Mouse (Mus musculus) neural tube, embryonic 12.5 days (tissue): ENCODE measurements around the gene Aggf1. TPM values are rescaled to one million over a fixed set of nuclear protein-coding genes. Genes with fewer than 3 reads are reported as not detected.

ENCODE experiments used
- ATAC-seq: fragments of 200-750 bp; cut with Nextera tagmentation; 2 replicates; pipeline ENCODE4 v1.8.0; 2017; ENCODE audit warnings: low read depth, mild to moderate bottlenecking, moderate TSS enrichment, moderate library complexity; ENCODE audit not compliant: low FRiP score
- H3K27ac ChIP-seq: fragments of 300-500 bp; sonication (generic); 2 replicates; pipeline ENCODE4 v1.5.1; 2016
- H3K27me3 ChIP-seq: fragments of 300-500 bp; sonication (generic); replicated peaks from 2 replicates; pipeline ENCODE4 v1.6.1; 2016; ENCODE audit warnings: mild to moderate bottlenecking
- H3K36me3 ChIP-seq: fragments of 300-500 bp; sonication (generic); 2 replicates; pipeline ENCODE4 v1.6.1; 2016; ENCODE audit warnings: mild to moderate bottlenecking
- H3K4me1 ChIP-seq: fragments of 300-500 bp; sonication (generic); 2 replicates; pipeline ENCODE4 v1.6.1; 2016
- H3K4me2 ChIP-seq: fragments of 300-500 bp; sonication (generic); replicated peaks from 2 replicates; pipeline ENCODE4 v1.6.1; 2016; ENCODE audit warnings: mild to moderate bottlenecking
- H3K4me3 ChIP-seq: fragments of 300-500 bp; sonication (generic); 2 replicates; pipeline ENCODE4 v1.5.1; 2016
- H3K9ac ChIP-seq: fragments of 300-500 bp; sonication (generic); 2 replicates; pipeline ENCODE4 v1.6.1; 2016; ENCODE audit warnings: mild to moderate bottlenecking
- H3K9me3 ChIP-seq: fragments of 300-500 bp; sonication (generic); 2 replicates; pipeline ENCODE4 v1.6.1; 2016; ENCODE audit warnings: mild to moderate bottlenecking
- WGBS: fragments of 180-500 bp; shearing (Covaris S2); methylation state at CpG from one replicate; pipeline ENCODE4 v1.1.7; 2016; 5-methylcytosine and 5-hydroxymethylcytosine counted together
- polyA plus RNA-seq: library from polyadenylated mRNA; unstranded; fragments of >200 nt; fragmentation: Nextera tagmentation; extraction: Ambion mirVana; gene quantifications from 2 replicates; pipeline ENCODE4 v1.2.1, GENCODE M21; 2016

The Aggf1 gene
- polyA plus RNA-seq, 1 experiment from 2014 or later = 54.0 TPM

GRCm38 (mm10) chr13:95375554-95375914, 382 bp upstream of the Aggf1 start:
- no peak overlapping the region for H3K27ac ChIP-seq
- H3K4me1 ChIP-seq = peaks cover 13% of the 10 kb centered on the region
- H3K27me3 ChIP-seq = no peaks in the 10 kb centered on the region
- peak overlapping the region; percentile 100 for H3K4me3 ChIP-seq
- H3K36me3 ChIP-seq = peaks cover 6% of the 10 kb centered on the region
- no peaks in the 10 kb centered on the region for H3K9me3 ChIP-seq
- peak overlapping the region; percentile 96 for H3K4me2 ChIP-seq
- WGBS = 32% methylated on average over 6 of the region's 6 CpGs
- ATAC-seq = peak; percentile 48; the same call in 1 of the 2 replicates
- H3K9ac ChIP-seq = 0 out of 2 replicates have a peak overlapping the region, but pooled peaks have one; percentile 17

DNA sequence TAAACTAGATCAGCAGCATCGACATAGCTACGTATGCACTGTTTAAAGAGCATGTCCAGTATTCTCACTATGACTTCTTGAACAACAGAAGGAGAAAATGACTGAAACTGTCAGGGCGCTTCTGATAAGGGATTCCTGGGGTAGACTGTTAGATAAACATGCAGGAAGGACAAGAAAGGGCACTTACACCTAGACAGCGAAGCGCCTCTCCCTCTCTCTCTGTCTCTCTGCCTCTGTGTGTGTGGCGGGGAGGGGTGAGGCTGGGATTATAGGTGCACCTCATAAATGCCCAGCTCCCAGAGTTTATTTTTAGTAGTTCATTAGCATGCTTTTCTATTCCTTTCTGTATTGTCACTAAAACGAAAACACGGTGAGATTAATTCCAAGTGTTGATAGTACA, 8.8 kb downstream of the Aggf1 start:
- no peak overlapping the region for H3K4me3 ChIP-seq
- H3K27ac ChIP-seq = no peak overlapping the region
- H3K27me3 ChIP-seq = no peaks in the 10 kb centered on the region
- H3K4me2 ChIP-seq = no peak overlapping the region
- peaks cover 74% of the 10 kb centered on the region for H3K36me3 ChIP-seq
- H3K9me3 ChIP-seq = no peaks in the 10 kb centered on the region
- H3K9ac ChIP-seq = no peak overlapping the region
- no peak for ATAC-seq
- no peaks in the 10 kb centered on the region for H3K4me1 ChIP-seq
- WGBS = 95% methylated on average over 8 of the region's 8 CpGs

DNA sequence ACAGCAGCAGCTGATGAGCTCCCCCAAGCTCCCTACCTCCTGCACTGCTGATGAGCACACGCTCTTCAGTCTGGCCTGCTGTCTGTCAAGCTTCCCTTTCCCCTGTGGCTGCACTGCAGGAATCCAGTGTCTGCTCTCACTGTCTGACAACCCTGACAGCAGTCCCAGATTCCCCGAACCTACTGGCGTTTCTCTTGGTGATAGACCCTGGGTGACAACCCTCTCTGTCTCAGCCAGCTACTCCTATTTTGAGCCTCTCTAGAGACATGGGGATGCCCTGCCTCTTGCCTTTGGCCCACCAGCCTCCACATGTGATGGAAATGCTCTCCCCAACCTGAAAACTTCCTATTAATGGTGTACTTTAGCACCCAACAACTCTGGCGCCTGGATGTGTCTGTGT, 11.7 kb downstream of the Aggf1 start:
- Histone ChIP-seq H3K27ac (no peak overlapping the region), H3K36me3 (peaks cover 73% of the 10 kb centered on the region), H3K9ac (no peak overlapping the region), H3K27me3 (no peaks in the 10 kb centered on the region), H3K4me1 (no peaks in the 10 kb centered on the region), H3K4me3 (no peak overlapping the region), H3K4me2 (no peak overlapping the region), H3K9me3 (no peaks in the 10 kb centered on the region)
- ATAC-seq = no peak
- WGBS = 92% methylated on average over 4 of the region's 4 CpGs

GRCm38 (mm10) chr13:95358223-95358622, 16.9 kb downstream of the Aggf1 start:
- 90% methylated on average over 2 of the region's 2 CpGs for WGBS
- H3K27ac ChIP-seq = no peak overlapping the region
- H3K36me3 ChIP-seq = peaks cover 92% of the 10 kb centered on the region
- no peaks in the 10 kb centered on the region for H3K4me1 ChIP-seq
- H3K4me3 ChIP-seq = no peak overlapping the region
- H3K27me3 ChIP-seq = no peaks in the 10 kb centered on the region
- no peak overlapping the region for H3K9ac ChIP-seq
- no peak overlapping the region for H3K4me2 ChIP-seq
- H3K9me3 ChIP-seq = no peaks in the 10 kb centered on the region
- no peak for ATAC-seq

DNA sequence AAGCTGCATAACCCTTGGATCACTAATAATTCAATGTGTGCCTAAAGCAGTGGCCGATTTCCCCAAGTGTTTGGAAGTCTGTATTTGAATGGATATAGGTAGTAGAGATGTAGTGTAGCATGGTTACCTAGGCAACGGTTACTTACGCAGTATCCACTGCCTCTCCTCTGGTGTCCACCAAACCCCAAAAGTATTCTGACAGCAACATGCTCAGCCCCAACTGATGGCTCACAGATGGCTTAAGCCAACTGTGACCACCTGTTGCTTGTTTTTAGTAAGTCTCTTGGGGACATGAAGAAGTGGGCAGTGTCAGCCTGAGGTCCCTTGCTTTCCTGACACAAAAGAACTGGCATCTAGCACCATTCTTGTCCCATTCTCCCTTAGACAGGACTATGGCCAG, 26.7 kb downstream of the Aggf1 start:
- whole genome bisulfite sequencing = 86% methylated on average over 3 of the region's 3 CpGs
- H3K4me1 ChIP-seq = no peaks in the 10 kb centered on the region
- no peak overlapping the region for H3K27ac ChIP-seq
- H3K9ac ChIP-seq = no peak overlapping the region
- H3K9me3 ChIP-seq = no peaks in the 10 kb centered on the region
- H3K27me3 ChIP-seq = no peaks in the 10 kb centered on the region
- no peak overlapping the region for H3K4me2 ChIP-seq
- no peak for ATAC-seq
- peaks cover 32% of the 10 kb centered on the region for H3K36me3 ChIP-seq
- no peak overlapping the region for H3K4me3 ChIP-seq

DNA sequence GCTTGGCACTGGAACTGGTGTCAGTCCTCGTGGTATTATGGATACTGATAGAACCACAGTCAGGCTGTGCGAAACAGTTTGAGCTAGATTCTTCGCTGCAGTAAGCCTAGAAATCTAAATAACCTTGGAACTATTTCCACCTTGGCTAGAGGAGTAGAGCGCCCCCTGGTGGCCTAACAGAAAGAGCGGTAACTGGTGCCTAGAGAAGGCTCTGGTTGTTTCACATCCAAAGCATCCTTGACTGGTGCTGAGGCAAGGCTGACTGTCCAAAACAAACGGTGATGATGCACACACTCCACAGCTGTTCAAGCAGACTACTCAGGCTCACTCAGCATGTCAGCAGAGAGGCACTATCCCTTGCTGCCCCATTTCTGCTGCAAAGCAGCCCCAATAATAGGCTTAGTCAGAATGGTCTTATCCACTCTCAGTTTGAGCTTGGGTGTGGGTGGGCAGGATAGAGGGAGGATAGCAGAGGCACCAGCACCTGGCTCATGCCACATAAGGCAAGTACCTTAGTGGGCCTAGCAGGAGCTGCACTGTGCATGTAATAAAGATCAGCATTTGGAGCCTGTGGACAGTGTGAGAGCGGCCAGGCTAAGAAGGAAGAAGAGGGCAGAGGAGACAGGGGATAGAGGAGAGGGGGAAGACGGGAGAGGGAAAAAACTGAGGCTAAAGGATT, 28.0 kb downstream of the Aggf1 start:
- H3K36me3 ChIP-seq = peaks cover 21% of the 10 kb centered on the region
- 38% methylated on average over 8 of the region's 8 CpGs for WGBS
- H3K4me1 ChIP-seq = no peaks in the 10 kb centered on the region
- H3K9me3 ChIP-seq = no peaks in the 10 kb centered on the region
- H3K4me2 ChIP-seq = no peak overlapping the region
- H3K27ac ChIP-seq = no peak overlapping the region
- H3K4me3 ChIP-seq = no peak overlapping the region
- no peaks in the 10 kb centered on the region for H3K27me3 ChIP-seq
- H3K9ac ChIP-seq = no peak overlapping the region
- ATAC-seq = 0 out of 2 replicates have a peak, but pooled peaks have one; percentile 12

DNA sequence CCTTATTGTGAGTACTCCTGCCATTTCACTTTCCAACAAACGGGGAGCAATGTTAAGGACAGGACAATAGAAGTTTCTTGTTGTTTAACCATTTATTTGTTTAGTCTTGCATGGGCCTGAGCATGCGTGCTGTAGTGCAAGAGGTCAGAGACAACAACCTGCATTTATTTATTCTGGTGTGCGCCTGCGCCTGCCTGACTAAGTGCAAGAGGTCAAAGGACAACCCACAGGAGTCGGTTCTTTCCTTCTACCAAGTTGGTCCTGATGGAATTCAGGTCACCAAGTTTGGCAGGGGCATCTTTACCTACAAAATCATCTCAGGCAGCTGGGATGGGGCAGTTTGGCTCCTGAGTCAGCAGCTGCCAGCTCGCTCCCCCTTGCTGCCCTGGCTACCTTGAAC, 29.3 kb downstream of the Aggf1 start:
- H3K9me3 ChIP-seq = no peaks in the 10 kb centered on the region
- no peaks in the 10 kb centered on the region for H3K4me1 ChIP-seq
- H3K27ac ChIP-seq = no peak overlapping the region
- WGBS = 76% methylated on average over 6 of the region's 6 CpGs
- no peak for ATAC-seq
- H3K9ac ChIP-seq = no peak overlapping the region
- H3K36me3 ChIP-seq = peaks cover 9% of the 10 kb centered on the region; the same call in 1 of the 2 replicates
- H3K27me3 ChIP-seq = no peaks in the 10 kb centered on the region
- H3K4me3 ChIP-seq = no peak overlapping the region
- H3K4me2 ChIP-seq = no peak overlapping the region

GRCm38 (mm10) chr13:95343470-95343869, 31.7 kb downstream of the Aggf1 start:
- no peak overlapping the region for H3K27ac ChIP-seq
- no peaks in the 10 kb centered on the region for H3K4me1 ChIP-seq
- H3K4me2 ChIP-seq = no peak overlapping the region
- H3K27me3 ChIP-seq = no peaks in the 10 kb centered on the region
- H3K4me3 ChIP-seq = no peak overlapping the region
- no peaks in the 10 kb centered on the region for H3K9me3 ChIP-seq
- 89% methylated on average over 8 of the region's 8 CpGs for WGBS
- no peak overlapping the region for H3K9ac ChIP-seq
- no peak for ATAC-seq
- peaks cover 11% of the 10 kb centered on the region for H3K36me3 ChIP-seq

DNA sequence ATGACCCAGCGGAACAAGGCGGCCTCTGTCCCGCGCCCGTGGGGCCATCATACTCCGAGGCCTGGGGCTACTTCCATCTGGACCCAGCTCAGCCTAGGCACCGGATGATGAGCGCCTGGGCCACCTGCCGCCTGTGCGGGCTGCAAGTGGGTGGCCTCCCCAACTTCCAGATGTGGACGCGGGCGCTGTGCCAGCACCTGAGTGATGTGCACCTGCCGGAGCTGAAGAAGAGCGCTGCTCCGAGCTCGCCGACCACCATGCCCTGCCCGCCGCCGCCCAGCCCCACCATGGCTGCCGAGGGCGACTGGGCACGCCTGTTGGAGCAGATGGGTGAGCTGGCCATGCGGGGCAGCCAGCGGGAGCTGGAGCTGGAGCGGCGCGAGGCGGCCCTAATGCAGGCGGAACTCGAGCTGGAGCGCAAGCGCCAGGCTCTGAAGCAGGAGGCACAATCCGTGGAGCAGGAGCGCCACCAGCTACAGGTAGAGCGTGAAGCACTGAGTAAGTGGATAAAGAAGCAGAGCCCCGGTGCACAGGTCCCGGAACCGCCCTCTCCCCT, 39.0 kb downstream of the Aggf1 start:
- 64% methylated on average over 40 of the region's 40 CpGs for WGBS

GRCm38 (mm10) chr13:95332086-95332899, 42.9 kb downstream of the Aggf1 start:
- Histone ChIP-seq H3K9ac (no peak overlapping the region), H3K27me3 (no peaks in the 10 kb centered on the region), H3K27ac (no peak overlapping the region), H3K4me3 (no peak overlapping the region), H3K4me1 (peaks cover 5% of the 10 kb centered on the region), H3K4me2 (no peak overlapping the region), H3K36me3 (peaks cover 12% of the 10 kb centered on the region), H3K9me3 (no peaks in the 10 kb centered on the region)
- WGBS = 71% methylated on average over 11 of the region's 11 CpGs
- no peak for ATAC-seq

More for the DNA sequence above, 39.0 kb downstream of the Aggf1 start:
- no peaks in the 10 kb centered on the region for H3K27me3 ChIP-seq
- H3K9ac ChIP-seq = no peak overlapping the region
- peak; percentile 37; the same call in 1 of the 2 replicates for ATAC-seq
- no peak overlapping the region for H3K27ac ChIP-seq
- peak overlapping the region; percentile 40 for H3K4me2 ChIP-seq
- H3K36me3 ChIP-seq = peaks cover 30% of the 10 kb centered on the region
- no peak overlapping the region for H3K4me3 ChIP-seq
- no peaks in the 10 kb centered on the region for H3K9me3 ChIP-seq
- peaks cover 4% of the 10 kb centered on the region; the same call in 1 of the 2 replicates for H3K4me1 ChIP-seq

DNA sequence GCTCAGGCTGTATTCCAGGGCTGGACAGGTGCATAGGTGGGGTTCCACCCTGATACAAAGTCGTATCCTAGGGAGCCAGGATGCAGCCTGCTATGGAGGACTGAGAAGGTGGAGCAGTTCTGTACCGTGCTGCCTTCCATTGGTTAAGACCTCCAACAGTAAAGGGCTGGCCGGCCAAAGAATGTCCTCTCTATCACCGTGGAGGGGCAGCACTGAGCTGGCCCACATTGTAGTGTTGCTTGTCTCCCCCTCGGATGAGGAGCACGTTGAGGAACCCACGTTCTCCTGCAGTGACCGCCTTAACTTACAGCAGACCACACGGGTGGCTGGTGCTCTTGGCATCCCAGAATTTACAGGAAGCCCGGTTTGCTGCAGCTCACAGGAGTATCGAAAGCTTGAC, 44.6 kb downstream of the Aggf1 start:
- Histone ChIP-seq H3K27ac (no peak overlapping the region), H3K9me3 (no peaks in the 10 kb centered on the region), H3K4me1 (peaks cover 14% of the 10 kb centered on the region), H3K4me3 (no peak overlapping the region), H3K36me3 (no peaks in the 10 kb centered on the region), H3K4me2 (no peak overlapping the region), H3K9ac (no peak overlapping the region), H3K27me3 (no peaks in the 10 kb centered on the region)
- ATAC-seq = no peak
- 61% methylated on average over 11 of the region's 11 CpGs for WGBS

GRCm38 (mm10) chr13:95328767-95329166, 46.4 kb downstream of the Aggf1 start:
- Histone ChIP-seq H3K9ac (no peak overlapping the region), H3K4me3 (no peak overlapping the region), H3K9me3 (no peaks in the 10 kb centered on the region), H3K27ac (no peak overlapping the region), H3K27me3 (no peaks in the 10 kb centered on the region), H3K4me1 (peaks cover 14% of the 10 kb centered on the region), H3K4me2 (no peak overlapping the region), H3K36me3 (no peaks in the 10 kb centered on the region)
- WGBS = 91% methylated on average over 11 of the region's 11 CpGs
- no peak for ATAC-seq
